Mouse (Mus musculus) B cell, adult (primary cell): ENCODE results near the gene Banf1. TPM values are rescaled to one million over a fixed set of nuclear protein-coding genes. Genes with fewer than 3 reads are reported as not detected.

ENCODE experiments used
- total RNA-seq: library from RNA; stranded (reverse); gene quantifications from 4 replicates; pipeline ENCODE4 v1.2.4, GENCODE M21; 2023; ENCODE audit not compliant: inconsistent age

Banf1 gene
- total RNA-seq: 90.5 to 106 TPM (median 95.8 TPM) in 4 replicates

DNA sequence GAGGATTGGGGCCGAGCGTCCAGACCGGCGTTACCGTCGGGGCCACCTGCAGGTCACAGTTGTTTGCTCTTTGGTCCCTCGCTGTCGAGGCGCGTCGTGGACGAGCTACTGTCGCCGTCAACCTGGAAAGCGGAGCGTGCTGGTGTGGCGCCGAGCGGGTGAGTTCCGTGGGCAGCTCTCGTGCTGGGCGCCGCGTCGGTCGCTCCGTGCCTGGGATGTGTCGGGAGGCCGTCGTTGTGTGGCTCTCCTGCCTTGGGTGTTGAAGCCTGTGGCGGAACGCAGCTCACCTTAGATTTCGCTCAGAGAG is at the start of gene Banf1:
Gene Banf1 (minus strand): TSS at position 116 of the 307 bp plus-strand sequence.

DNA sequence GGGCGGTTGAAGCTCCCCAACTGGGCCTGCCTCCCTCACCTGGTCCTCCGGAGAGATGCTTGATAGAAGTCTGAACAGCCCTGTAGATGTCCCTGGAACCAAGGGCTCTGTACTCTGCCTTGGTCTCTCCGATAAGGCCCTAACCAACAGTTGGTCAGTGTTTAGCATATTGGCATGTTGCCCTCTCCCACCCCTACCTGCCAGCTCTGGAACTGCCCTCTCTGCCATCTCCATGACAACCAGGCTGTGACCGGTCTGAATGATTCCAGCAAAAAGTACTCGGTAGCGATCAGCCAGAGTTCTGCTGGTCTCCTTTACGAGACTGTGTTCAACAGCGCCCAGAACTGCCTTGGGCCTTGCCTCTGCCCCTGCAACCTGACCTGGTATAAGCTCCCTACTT is 35.3 kb upstream of the Banf1 start, which contains the start of gene Tsga10ip:
Gene Tsga10ip (minus strand): TSS at position 234 of the 400 bp plus-strand sequence.

DNA sequence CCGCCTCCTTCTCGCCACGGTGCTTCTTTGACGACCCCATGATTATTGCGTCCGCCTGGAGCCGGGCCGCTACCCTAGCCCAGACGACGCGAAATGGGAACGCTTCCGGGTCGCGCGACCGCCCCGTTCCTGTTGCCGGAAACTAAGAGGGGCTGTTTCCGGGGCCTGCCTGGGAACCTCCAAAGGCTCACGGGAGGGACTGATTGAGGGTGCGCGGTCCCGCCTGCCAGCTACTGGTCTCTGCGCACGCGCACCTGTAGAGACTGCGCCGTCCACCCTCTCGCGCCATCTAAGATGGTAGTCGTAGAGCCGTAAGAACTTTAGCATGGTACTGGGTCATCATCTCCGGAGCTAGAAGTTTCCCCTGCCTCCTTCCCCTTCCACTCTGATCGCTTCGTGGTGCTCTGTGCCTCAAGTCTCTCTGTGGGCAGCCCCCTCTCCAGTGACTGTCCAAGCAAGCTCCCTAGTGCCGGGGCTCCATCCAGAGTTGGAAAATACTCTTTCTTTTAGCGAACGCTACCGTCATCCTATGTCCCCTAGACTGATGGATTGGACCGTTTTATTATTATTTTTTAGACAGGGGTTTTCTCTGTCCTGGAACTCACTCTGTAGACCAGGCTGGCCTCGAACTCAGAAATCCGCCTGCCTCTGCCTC is 21.7 kb upstream of the Banf1 start, which contains the start of gene Sart1:
Gene Sart1 (minus strand): TSS at position 116 of the 655 bp plus-strand sequence.

DNA sequence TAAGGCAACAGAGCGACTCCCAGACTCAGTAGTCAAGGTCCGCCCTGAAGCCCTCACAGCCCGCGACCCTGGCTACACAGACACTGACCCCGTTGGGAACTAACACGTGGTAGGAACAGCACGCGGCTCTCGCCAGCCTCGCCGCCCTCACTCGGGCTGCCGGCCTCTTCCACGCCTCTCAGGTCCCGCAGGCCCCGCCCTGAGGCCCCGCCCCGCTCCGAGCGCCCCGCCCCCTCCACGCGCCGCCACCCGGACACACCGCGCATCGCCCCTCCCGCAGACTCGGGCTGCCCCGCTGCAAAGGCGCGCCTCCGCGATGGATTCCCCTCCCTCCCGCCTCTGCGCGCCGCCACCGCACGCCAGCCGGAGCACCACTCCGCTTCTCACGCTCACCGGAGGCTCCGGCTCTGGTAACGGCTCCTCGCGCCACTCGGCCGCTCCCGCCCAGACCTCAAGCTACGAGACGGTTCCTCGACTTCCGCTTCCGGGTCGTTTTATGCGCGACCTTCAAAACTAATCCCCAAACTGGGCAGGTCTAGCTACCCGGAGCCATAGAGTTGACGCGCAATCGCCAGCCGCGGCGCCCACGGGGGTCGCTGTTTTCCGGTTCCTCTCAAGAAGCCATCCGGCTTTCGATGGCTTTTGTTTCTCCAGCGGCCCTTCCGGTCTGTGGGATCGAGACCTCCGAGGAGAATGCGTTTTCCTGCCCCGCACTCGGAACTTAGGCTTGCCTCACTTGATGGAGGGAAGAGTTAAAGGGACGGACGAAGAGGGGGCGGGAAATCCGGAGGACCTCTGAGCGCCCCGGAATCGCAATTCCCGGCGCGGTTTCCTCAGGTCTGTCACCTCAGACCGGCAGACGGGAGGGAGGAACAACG is 554 bp downstream of the Banf1 start, which contains the start of gene Eif1ad:
Gene Eif1ad (plus strand): TSS at position 567 of the 878 bp plus-strand sequence.

DNA sequence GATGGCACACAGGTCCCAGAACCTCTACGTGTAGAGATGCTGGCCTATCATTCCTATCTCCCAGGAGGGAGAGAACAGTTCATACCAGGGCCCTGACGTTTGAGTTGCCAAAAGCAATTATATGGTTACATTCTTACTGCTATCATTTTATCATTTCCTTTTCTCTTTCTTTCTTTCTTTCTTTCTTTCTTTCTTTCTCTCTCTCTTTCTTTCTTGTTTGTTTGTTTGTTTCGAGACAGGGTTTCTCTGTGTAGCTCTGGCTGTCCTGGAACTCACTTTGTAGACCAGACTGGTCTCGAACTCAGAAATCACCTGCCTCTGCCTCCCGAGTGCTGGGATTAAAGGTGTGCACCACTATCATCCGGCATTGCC is 17.5 kb downstream of the Banf1 start, which contains the start of gene Cst6:
Gene Cst6 (minus strand): TSS at position 73 of the 372 bp plus-strand sequence.

DNA sequence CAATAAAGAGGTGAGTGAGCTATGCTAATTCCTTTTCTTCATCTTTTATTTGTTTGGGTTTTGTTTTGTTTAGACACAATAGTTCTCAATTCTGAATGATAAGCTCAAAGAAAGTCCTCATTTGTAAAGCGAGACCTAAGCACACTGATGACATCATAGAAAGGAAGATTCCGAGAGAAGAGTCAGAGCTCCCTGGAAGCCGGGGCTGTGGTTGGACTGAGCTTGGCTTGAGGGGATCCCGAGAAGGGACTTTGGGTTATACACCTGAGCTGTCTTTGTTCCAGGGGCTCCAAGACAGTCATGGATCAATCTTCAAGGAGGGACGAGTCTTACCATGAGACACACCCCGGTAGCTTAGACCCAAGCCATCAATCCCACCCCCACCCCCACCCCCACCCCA is 31.5 kb downstream of the Banf1 start, which contains the start of gene Catsper1:
Gene Catsper1 (plus strand): TSS at position 301 of the 400 bp plus-strand sequence.

Other genes starting within 250 kb of the Banf1 start
- gene Klc2, start 248.6 kb downstream of the Banf1 start, total RNA-seq: 34.5 to 38.0 TPM (median 36.7 TPM) in 4 replicates
- gene Pacs1, start 94.0 kb downstream of the Banf1 start, total RNA-seq: 72.2 to 78.0 TPM (median 74.1 TPM) in 4 replicates
- gene Sf3b2, start 71.7 kb downstream of the Banf1 start, total RNA-seq: 317 to 332 TPM (median 327 TPM) in 4 replicates
- not detected in 4 replicates for gene Gal3st3, start 68.8 kb downstream of the Banf1 start, total RNA-seq
- gene Catsper1, start 31.4 kb downstream of the Banf1 start, total RNA-seq: not detected in 4 replicates
- gene Cst6, start 17.6 kb downstream of the Banf1 start, total RNA-seq: 0.58 to 1.0 TPM in 2 of 4 replicates, not detected in the others
- gene Eif1ad, start 427 bp downstream of the Banf1 start, total RNA-seq: 34.1 to 40.3 TPM (median 37.2 TPM) in 4 replicates
- gene Sart1, start 21.5 kb upstream of the Banf1 start, total RNA-seq: 176 to 199 TPM (median 188 TPM) in 4 replicates
- gene Tsga10ip, start 35.4 kb upstream of the Banf1 start, total RNA-seq: not detected in 4 replicates
- gene Drap1, start 57.8 kb upstream of the Banf1 start, total RNA-seq: 168 to 181 TPM (median 171 TPM) in 4 replicates
- 56.0 to 61.6 TPM (median 59.0 TPM) in 4 replicates for gene AI837181, start 58.0 kb upstream of the Banf1 start, total RNA-seq
- gene Fosl1, start 80.4 kb upstream of the Banf1 start, total RNA-seq: 0.55 to 3.8 TPM (median 0.75 TPM) in 4 replicates
- 2.8 to 3.3 TPM (median 3.0 TPM) in 4 replicates for gene Ccdc85b, start 90.7 kb upstream of the Banf1 start, total RNA-seq
- 107 to 110 TPM (median 109 TPM) in 4 replicates for gene Fibp, start 93.4 kb upstream of the Banf1 start, total RNA-seq
- 0.90 to 2.0 TPM (median 1.3 TPM) in 4 replicates for gene Ctsw, start 101.3 kb upstream of the Banf1 start, total RNA-seq
- 1.8 TPM in 1 of 4 replicates, not detected in the others for gene Efemp2, start 106.8 kb upstream of the Banf1 start, total RNA-seq
- 40.8 to 48.0 TPM (median 43.1 TPM) in 4 replicates for gene Mus81, start 121.2 kb upstream of the Banf1 start, total RNA-seq
- gene Cfl1, start 123.3 kb upstream of the Banf1 start, total RNA-seq: 1,329 to 1,431 TPM (median 1,341 TPM) in 4 replicates
- 0.93 to 2.6 TPM (median 2.2 TPM) in 4 replicates for gene 1700020D05Rik, start 136.6 kb upstream of the Banf1 start, total RNA-seq
- 7.9 to 10.5 TPM (median 9.1 TPM) in 4 replicates for gene Snx32, start 143.4 kb upstream of the Banf1 start, total RNA-seq
- gene Ovol1, start 193.5 kb upstream of the Banf1 start, total RNA-seq: 0.27 TPM in 1 of 4 replicates, not detected in the others
- gene Ap5b1, start 200.9 kb upstream of the Banf1 start, total RNA-seq: 13.8 to 21.1 TPM (median 19.0 TPM) in 4 replicates
- gene Rnaseh2c, start 234.7 kb upstream of the Banf1 start, total RNA-seq: 88.3 to 130 TPM (median 99.7 TPM) in 4 replicates
- gene Kat5, start 243.1 kb upstream of the Banf1 start, total RNA-seq: 104 to 120 TPM (median 115 TPM) in 4 replicates